Comparison of ENCODE assay signal across 10 mouse cellular contexts in genomic region chr1:166137244-166137938, GRCm38 (mm10). TPM values are rescaled to one million over a fixed set of nuclear protein-coding genes. Genes with fewer than 3 reads are reported as not detected.
DNase-seq lines count a peak whose midpoint lies in the region; ATAC-seq lines count a peak whose summit lies in the region.
"Had no signal": no experiment of that assay in that cellular context is flagged by ENCODE, and none has a peak within 500 bp of the region (broad histone marks: within the 10 kb centered on the region; RNA-seq: fewer than 3 reads in every experiment).

No protein-coding gene starts in this region.

- H3K27ac ChIP-seq in forebrain, embryonic 11.5 days (ENCODE audit: low read depth, low read length) = no peak overlapping the region
- H3K27ac ChIP-seq in forebrain, embryonic 12.5 days = no peak overlapping the region
- H3K27ac ChIP-seq: limb, embryonic 15.5 days had no signal

- peak; percentile 37 for DNase-seq in forebrain, embryonic 11.5 days (ENCODE audit: low spot score)
- peak; percentile 63 for DNase-seq in 3134 (ENCODE audit: extremely low read depth, insufficient read length, low spot score)
- DNase-seq in adrenal gland, postnatal 36 days = peak; percentile 70 to 85
- DNase-seq in lung, postnatal 10 days = peak; percentile 7
- DNase-seq in ovary, postnatal 36 days (ENCODE audit: low spot score) = no peak
- DNase-seq in spleen, adult 18-20 months = no peak

- H3K9me3 ChIP-seq in forebrain, embryonic 11.5 days (ENCODE audit: control insufficient read depth, low read length) = no peaks in the 10 kb centered on the region
- H3K9me3 ChIP-seq in forebrain, embryonic 12.5 days = no peaks in the 10 kb centered on the region
- H3K9me3 ChIP-seq: limb, embryonic 15.5 days had no signal

- no peak overlapping the region for H3K4me2 ChIP-seq in forebrain, embryonic 11.5 days (ENCODE audit: low read depth, low read length, severe bottlenecking)
- no peak overlapping the region for H3K4me2 ChIP-seq in forebrain, embryonic 12.5 days
- H3K4me2 ChIP-seq: limb, embryonic 15.5 days had no signal

- WGBS in forebrain, embryonic 11.5 days = 75% methylated on average over 7 of the region's 7 CpGs
- WGBS in forebrain, embryonic 12.5 days = 84% methylated on average over 7 of the region's 7 CpGs

- H3K4me3 ChIP-seq in forebrain, embryonic 11.5 days (ENCODE audit: low read depth, low read length) = no peak overlapping the region
- H3K4me3 ChIP-seq in forebrain, embryonic 12.5 days (replicated peaks) = no peak overlapping the region
- H3K4me3 ChIP-seq: limb, embryonic 15.5 days had no signal

- no peak overlapping the region for H3K9ac ChIP-seq in forebrain, embryonic 11.5 days (ENCODE audit: low read length)
- no peak overlapping the region for H3K9ac ChIP-seq in forebrain, embryonic 12.5 days
- H3K9ac ChIP-seq: limb, embryonic 15.5 days had no signal

- H3K4me1 ChIP-seq in forebrain, embryonic 11.5 days (replicated peaks; ENCODE audit: control insufficient read depth, insufficient read depth, low read length) = no peaks in the 10 kb centered on the region
- H3K4me1 ChIP-seq in forebrain, embryonic 12.5 days = peaks cover 16% of the 10 kb centered on the region; the same call in 1 of the 2 replicates

- no peaks in the 10 kb centered on the region for H3K36me3 ChIP-seq in forebrain, embryonic 11.5 days (ENCODE audit: control insufficient read depth, insufficient read depth, low read length)
- H3K36me3 ChIP-seq in forebrain, embryonic 12.5 days (replicated peaks) = no peaks in the 10 kb centered on the region
- H3K36me3 ChIP-seq: limb, embryonic 15.5 days had no signal

- ATAC-seq in forebrain, embryonic 11.5 days (replicated peaks; ENCODE audit: low FRiP score) = no peak
- ATAC-seq in forebrain, embryonic 12.5 days (ENCODE audit: low FRiP score) = no peak
- ATAC-seq in megakaryocyte-erythroid progenitor cell, adult 5-6 weeks (replicated peaks; ENCODE audit: low FRiP score, low TSS enrichment, poor library complexity, severe bottlenecking) = no peak

- H3K27me3 ChIP-seq in forebrain, embryonic 11.5 days (ENCODE audit: control insufficient read depth, insufficient read depth, low read length) = no peaks in the 10 kb centered on the region
- peaks cover 6% of the 10 kb centered on the region; the same call in 1 of the 2 replicates for H3K27me3 ChIP-seq in forebrain, embryonic 12.5 days
- H3K27me3 ChIP-seq: limb, embryonic 15.5 days had no signal

RNA-seq across cellular contexts. Expression of gene Gpa33, which starts 7.4 kb away (rescaled TPM):
- 0.12 and 0.20 TPM in 2 replicates for polyA plus RNA-seq in forebrain, embryonic 11.5 days (2014; fragmentation: Nextera tagmentation; extraction: Ambion mirVana)
- not detected in 2 replicates for polyA plus RNA-seq in forebrain, embryonic 12.5 days (2016; fragmentation: Nextera tagmentation; extraction: Ambion mirVana)
- total RNA-seq in adrenal gland, postnatal 36 days (2021) = under 1 TPM; 0.10 to 0.23 TPM
- total RNA-seq in megakaryocyte-erythroid progenitor cell, adult 5-6 weeks (2014; fragmentation: Nextera tagmentation) = not detected in 2 replicates
- total RNA-seq in megakaryocyte-erythroid progenitor cell, adult 5-6 weeks (2017) = not detected in 2 replicates
- polyA plus RNA-seq: neural tube, embryonic 14.5 days had no signal

RNA-seq across cellular contexts. Expression of gene Dusp27, which starts 9.7 kb away (rescaled TPM):
- 1.8 and 2.2 TPM in 2 replicates for polyA plus RNA-seq in forebrain, embryonic 11.5 days (2014; fragmentation: Nextera tagmentation; extraction: Ambion mirVana)
- polyA plus RNA-seq in forebrain, embryonic 12.5 days (2016; fragmentation: Nextera tagmentation; extraction: Ambion mirVana) = 1.4 and 1.8 TPM in 2 replicates
- under 1 TPM; 0.07 to 0.10 TPM for total RNA-seq in adrenal gland, postnatal 36 days (2021)
- not detected in 2 replicates for total RNA-seq in megakaryocyte-erythroid progenitor cell, adult 5-6 weeks (2014; fragmentation: Nextera tagmentation)
- total RNA-seq in megakaryocyte-erythroid progenitor cell, adult 5-6 weeks (2017) = not detected in 2 replicates

Comparison
In these comparisons a context has a peak if more than half of its experiments do, and no peak if none do; other contexts are left out.
1. DNase-seq: peak in forebrain, embryonic 11.5 days (single experiment), 3134 (single experiment), adrenal gland, postnatal 36 days (2 of 2) and lung, postnatal 10 days (single experiment); none in ovary, postnatal 36 days (single experiment) and spleen, adult 18-20 months (0 of 2).